Mouse (Mus musculus) gastrocnemius, postnatal 25 days (tissue): ENCODE measurements around the gene Naaladl2. TPM values are rescaled to one million over a fixed set of nuclear protein-coding genes. Genes with fewer than 3 reads are reported as not detected.
A peak's percentile ranks its signal among the peaks of the same experiment; 100 is the strongest.
"Not testable (repeated sequence)": the region's sequence is repeated elsewhere in the genome, so short reads cannot be mapped to it uniquely, and the experiment has no call there.

ENCODE experiments used
- DNase-seq: peaks from one replicate; pipeline ENCODE4 v3.0.0; 2022
- long read RNA-seq, 2 experiments: library from polyadenylated mRNA; stranded (forward); transcript quantifications; one replicate each; pipeline ENCODE4 v2.0.0; 2021
- total RNA-seq, 2 experiments: library from RNA; stranded (reverse); gene quantifications; 1 replicate in 1 of 2; 2 replicates in 1 of 2; pipeline ENCODE4 v1.2.3; 2021

Gene Naaladl2
- total RNA-seq = under 1 TPM; 0.43 to 0.78 TPM
- long read RNA-seq, experiment 1 = 0 reads
- long read RNA-seq, experiment 2, partial matches to known transcripts = 0 of 1 reads
- long read RNA-seq, experiment 2, other reads (novel, unspliced or antisense) = 1 of 1 reads

- peak; percentile 53 for DNase-seq
Measured at GRCm38 (mm10) chr3:25143555-25144311, at the start of gene Naaladl2. Gene Naaladl2, minus strand, starts transcription at chr3:25144261.

- no peak for DNase-seq
Measured at GRCm38 (mm10) chr3:25151721-25152120, 7.7 kb upstream of the Naaladl2 start.

- DNase-seq = no peak
Measured at GRCm38 (mm10) chr3:25147271-25147670, 3.2 kb upstream of the Naaladl2 start.

- DNase-seq = no peak
Measured at GRCm38 (mm10) chr3:25144961-25145697, 1.1 kb upstream of the Naaladl2 start.

- DNase-seq = no peak
Measured at GRCm38 (mm10) chr3:25143111-25143510, 950 bp downstream of the Naaladl2 start.

- no peak for DNase-seq
Measured at GRCm38 (mm10) chr3:25131848-25132247, 12.2 kb downstream of the Naaladl2 start.

- DNase-seq = no peak
Measured at GRCm38 (mm10) chr3:25127864-25128263, 16.2 kb downstream of the Naaladl2 start.

GRCm38 (mm10) chr3:25124919-25125846 is 18.9 kb downstream of the Naaladl2 start:
- no peak for DNase-seq

- no peak for DNase-seq
Measured at GRCm38 (mm10) chr3:25113107-25113506, 31.0 kb downstream of the Naaladl2 start.

GRCm38 (mm10) chr3:25108997-25109396 is 35.1 kb downstream of the Naaladl2 start:
- peak; percentile 35 for DNase-seq

GRCm38 (mm10) chr3:25092986-25093385 is 51.1 kb downstream of the Naaladl2 start:
- DNase-seq = no peak

GRCm38 (mm10) chr3:25075785-25076184 is 68.3 kb downstream of the Naaladl2 start:
- no peak for DNase-seq

- no peak for DNase-seq
Measured at GRCm38 (mm10) chr3:25074266-25074665, 69.8 kb downstream of the Naaladl2 start.

GRCm38 (mm10) chr3:25073821-25074220 is 70.2 kb downstream of the Naaladl2 start:
- no peak for DNase-seq

- no peak for DNase-seq
Measured at GRCm38 (mm10) chr3:25063217-25063616, 80.8 kb downstream of the Naaladl2 start.

GRCm38 (mm10) chr3:25052975-25053374 is 91.1 kb downstream of the Naaladl2 start:
- no peak for DNase-seq

- no peak for DNase-seq
Measured at GRCm38 (mm10) chr3:25019972-25020371, 124.1 kb downstream of the Naaladl2 start.

- DNase-seq = no peak
Measured at GRCm38 (mm10) chr3:25010751-25011150, 133.3 kb downstream of the Naaladl2 start.

GRCm38 (mm10) chr3:25006802-25007201 is 137.3 kb downstream of the Naaladl2 start:
- not testable (repeated sequence) for DNase-seq

- no peak for DNase-seq
Measured at GRCm38 (mm10) chr3:24992577-24992976, 151.5 kb downstream of the Naaladl2 start.

- DNase-seq = no peak
Measured at GRCm38 (mm10) chr3:24992078-24992477, 152.0 kb downstream of the Naaladl2 start.

- no peak for DNase-seq
Measured at GRCm38 (mm10) chr3:24982111-24982510, 161.9 kb downstream of the Naaladl2 start.
